Mouse (Mus musculus) T-cell, adult 2 months (primary cell): ENCODE measurements around the gene Ogdh.
"Not testable (repeated sequence)": the region's sequence is repeated elsewhere in the genome, so short reads cannot be mapped to it uniquely, and the experiment has no call there.

ENCODE experiments used
- DNase-seq: peaks from one replicate; pipeline ENCODE4 v3.0.0; 2022; ENCODE audit warnings: low spot score

Gene Ogdh

GRCm38 (mm10) chr11:6367156-6367555, 75.7 kb downstream of the Ogdh start:
- DNase-seq, result no peak

GRCm38 (mm10) chr11:6367986-6368385, 76.6 kb downstream of the Ogdh start:
- not testable (repeated sequence) for DNase-seq

GRCm38 (mm10) chr11:6371376-6372155, 80.1 kb downstream of the Ogdh start:
- DNase-seq, result no peak

GRCm38 (mm10) chr11:6372784-6373183, 81.4 kb downstream of the Ogdh start:
- DNase-seq, result no peak

GRCm38 (mm10) chr11:6380916-6381315, 89.5 kb downstream of the Ogdh start:
- no peak for DNase-seq

GRCm38 (mm10) chr11:6388126-6388725, 96.8 kb downstream of the Ogdh start:
- no peak for DNase-seq

- DNase-seq, result peak; percentile 93
These were observed 97.4 kb downstream of the Ogdh start, which contains the start of gene Zmiz2 for GRCm38 (mm10) chr11:6388726-6389413. Gene Zmiz2, plus strand, starts transcription at chr11:6389074.

GRCm38 (mm10) chr11:6389483-6389921, 98.1 kb downstream of the Ogdh start:
- no peak for DNase-seq

GRCm38 (mm10) chr11:6390376-6391053, 99.1 kb downstream of the Ogdh start:
- DNase-seq, result no peak

- DNase-seq, result peak; percentile 68
These were observed 100.3 kb downstream of the Ogdh start for GRCm38 (mm10) chr11:6391516-6392276.

- no peak for DNase-seq
These were observed 101.4 kb downstream of the Ogdh start for GRCm38 (mm10) chr11:6392857-6393256.

- no peak for DNase-seq
These were observed 102.4 kb downstream of the Ogdh start for GRCm38 (mm10) chr11:6393866-6394265.

- no peak for DNase-seq
These were observed 104.1 kb downstream of the Ogdh start for GRCm38 (mm10) chr11:6395565-6395964.

GRCm38 (mm10) chr11:6398141-6398540, 106.7 kb downstream of the Ogdh start:
- no peak for DNase-seq

GRCm38 (mm10) chr11:6402515-6403510, 111.4 kb downstream of the Ogdh start:
- peak; percentile 84 for DNase-seq

GRCm38 (mm10) chr11:6403830-6404405, 112.5 kb downstream of the Ogdh start:
- no peak for DNase-seq

GRCm38 (mm10) chr11:6404699-6405566, 113.5 kb downstream of the Ogdh start:
- no peak for DNase-seq

- no peak for DNase-seq
These were observed 114.2 kb downstream of the Ogdh start for GRCm38 (mm10) chr11:6405591-6406081.
